In genomic region chr19:40678532-40679307, GRCm38 (mm10) we compare ENCODE assay signal across 9 mouse cellular contexts.
A peak's percentile ranks its signal among the peaks of the same experiment; 100 is the strongest.
DNase-seq lines count a peak whose midpoint lies in the region; ATAC-seq and TF ChIP-seq lines count a peak whose summit lies in the region.
"Had no signal": no experiment of that assay in that cellular context is flagged by ENCODE, and none has a peak within 500 bp of the region (broad histone marks: within the 10 kb centered on the region; RNA-seq: fewer than 3 reads in every experiment).

No protein-coding gene starts in this region.

- no peak for TF ChIP-seq CTCF in spleen, adult 2 months (IDR thresholded peaks at IDR 0.05; ENCODE audit: extremely low read depth, insufficient read depth, insufficient read length, insufficient replicate concordance)
- 0 out of 2 replicates have a peak, but pooled peaks have one; percentile 12 for TF ChIP-seq CTCF in lung, postnatal 0 days (IDR thresholded peaks at IDR 0.05)

- ATAC-seq in hematopoietic stem cell, adult 5-6 weeks (replicated peaks in 1 of 2; ENCODE audit: insufficient read depth in 1 of 2, low FRiP score in 2 of 2, low TSS enrichment in 1 of 2, low read depth in 1 of 2, poor library complexity in 2 of 2, severe bottlenecking in 2 of 2): peak; percentile 77 to 83
- ATAC-seq in lung, postnatal 0 days: peak; percentile 92
- ATAC-seq in midbrain, embryonic 15.5 days (replicated peaks): no peak

- H3K4me1 ChIP-seq in spleen, adult 2 months (ENCODE audit: control insufficient read depth, insufficient read depth, insufficient read length): peaks cover 25% of the 10 kb centered on the region; the same call in 1 of the 2 replicates
- H3K4me1 ChIP-seq in lung, postnatal 0 days (ENCODE audit: insufficient read depth, low read depth, low read length): no peaks in the 10 kb centered on the region
- no peaks in the 10 kb centered on the region for H3K4me1 ChIP-seq in midbrain, embryonic 15.5 days
- peaks cover 5% of the 10 kb centered on the region for H3K4me1 ChIP-seq in hindbrain, embryonic 10.5 days (replicated peaks)
- H3K4me1 ChIP-seq: limb, embryonic 15.5 days had no signal

- peak; percentile 90 for TF ChIP-seq EP300 in lung, postnatal 0 days (IDR thresholded peaks at IDR 0.05)

- H3K4me2 ChIP-seq in lung, postnatal 0 days (replicated peaks; ENCODE audit: low read depth, low read length): peak overlapping the region; percentile 27
- H3K4me2 ChIP-seq in midbrain, embryonic 15.5 days: no peak overlapping the region
- H3K4me2 ChIP-seq: limb, embryonic 15.5 days had no signal

- DNase-seq in spleen, adult 2 months (ENCODE audit: low read depth in 1 of 2, low spot score in 2 of 2): peak in 1 of 2 experiments; percentile 51
- no peak for DNase-seq in spleen, postnatal 14 days (ENCODE audit: low spot score in 2 of 2)
- peak; percentile 64 for DNase-seq in gastrocnemius, adult 18-20 months (ENCODE audit: low spot score)
- peak; percentile 86 for DNase-seq in lung, postnatal 0 days (ENCODE audit: low spot score)
- DNase-seq in hindbrain, embryonic 10.5 days (ENCODE audit: low spot score): no peak
- no peak for DNase-seq in right cerebral cortex, adult 18-20 months

- no peak for TF ChIP-seq POLR2A in spleen, adult 2 months (IDR thresholded peaks at IDR 0.05; ENCODE audit: low read depth, low read length)

- peak overlapping the region; percentile 15; the same call in 1 of the 2 replicates for H3K4me3 ChIP-seq in spleen, adult 2 months (ENCODE audit: extremely low read depth, insufficient read depth, insufficient read length)
- H3K4me3 ChIP-seq in lung, postnatal 0 days (ENCODE audit: low read depth, low read length): no peak overlapping the region
- H3K4me3 ChIP-seq in midbrain, embryonic 15.5 days: no peak overlapping the region
- H3K4me3 ChIP-seq in hindbrain, embryonic 10.5 days: no peak overlapping the region
- H3K4me3 ChIP-seq: limb, embryonic 15.5 days had no signal

- H3K9ac ChIP-seq in lung, postnatal 0 days (replicated peaks; ENCODE audit: low read depth): no peak overlapping the region; the same call in 1 of the 2 replicates
- H3K9ac ChIP-seq in midbrain, embryonic 15.5 days: no peak overlapping the region
- H3K9ac ChIP-seq: limb, embryonic 15.5 days had no signal

- 12% methylated on average over 17 of the region's 17 CpGs for WGBS in spleen, adult 2 months
- whole genome bisulfite sequencing in lung, postnatal 0 days: 30% methylated on average over 17 of the region's 17 CpGs
- 58% methylated on average over 17 of the region's 17 CpGs for WGBS in midbrain, embryonic 15.5 days
- 62% methylated on average over 17 of the region's 17 CpGs for WGBS in hindbrain, embryonic 10.5 days

- H3K36me3 ChIP-seq in spleen, adult 2 months (ENCODE audit: control insufficient read depth, insufficient read depth, low read length): no peaks in the 10 kb centered on the region
- no peaks in the 10 kb centered on the region for H3K36me3 ChIP-seq in lung, postnatal 0 days (ENCODE audit: insufficient read depth, low read length)
- H3K36me3 ChIP-seq in midbrain, embryonic 15.5 days (replicated peaks): no peaks in the 10 kb centered on the region
- no peaks in the 10 kb centered on the region for H3K36me3 ChIP-seq in hindbrain, embryonic 10.5 days
- H3K36me3 ChIP-seq: limb, embryonic 15.5 days had no signal

- no peaks in the 10 kb centered on the region for H3K9me3 ChIP-seq in lung, postnatal 0 days (ENCODE audit: low read length)
- no peaks in the 10 kb centered on the region for H3K9me3 ChIP-seq in midbrain, embryonic 15.5 days
- H3K9me3 ChIP-seq in hindbrain, embryonic 10.5 days: no peaks in the 10 kb centered on the region
- H3K9me3 ChIP-seq: limb, embryonic 15.5 days had no signal

- no peaks in the 10 kb centered on the region for H3K27me3 ChIP-seq in spleen, adult 2 months (ENCODE audit: control insufficient read depth, insufficient read depth, low read length)
- no peaks in the 10 kb centered on the region for H3K27me3 ChIP-seq in lung, postnatal 0 days (replicated peaks; ENCODE audit: insufficient read depth, low read length)
- no peaks in the 10 kb centered on the region for H3K27me3 ChIP-seq in midbrain, embryonic 15.5 days (replicated peaks)
- H3K27me3 ChIP-seq in hindbrain, embryonic 10.5 days (ENCODE audit: insufficient read depth, poor library complexity, severe bottlenecking): no peaks in the 10 kb centered on the region
- H3K27me3 ChIP-seq: limb, embryonic 15.5 days had no signal

- H3K27ac ChIP-seq in spleen, adult 2 months (ENCODE audit: insufficient read depth, low read length): peak overlapping the region; percentile 68
- peak overlapping the region; percentile 68 for H3K27ac ChIP-seq in lung, postnatal 0 days (ENCODE audit: low read length)
- no peak overlapping the region for H3K27ac ChIP-seq in midbrain, embryonic 15.5 days
- no peak overlapping the region for H3K27ac ChIP-seq in hindbrain, embryonic 10.5 days
- H3K27ac ChIP-seq: limb, embryonic 15.5 days had no signal

Comparison
In these comparisons a context has a peak if more than half of its experiments do, and no peak if none do; other contexts are left out.
1. DNase-seq: peak in gastrocnemius, adult 18-20 months (single experiment) and lung, postnatal 0 days (single experiment); none in spleen, postnatal 14 days (0 of 2), hindbrain, embryonic 10.5 days (single experiment) and right cerebral cortex, adult 18-20 months (single experiment).
2. H3K27ac ChIP-seq: peak in spleen, adult 2 months (single experiment) and lung, postnatal 0 days (single experiment); none in midbrain, embryonic 15.5 days (single experiment) and hindbrain, embryonic 10.5 days (single experiment).